Mouse (Mus musculus) G1E (cell line): ENCODE results near the gene Marf1. TPM values are rescaled to one million over a fixed set of nuclear protein-coding genes. Genes with fewer than 3 reads are reported as not detected.
A peak's percentile ranks its signal among the peaks of the same experiment; 100 is the strongest.
"Not testable (repeated sequence)": the region's sequence is repeated elsewhere in the genome, so short reads cannot be mapped to it uniquely, and the experiment has no call there.

Experiments
- ATAC-seq: 2 replicates; pipeline ENCODE4 v1.8.0; 2016; ENCODE audit warnings: mild to moderate bottlenecking; ENCODE audit not compliant: insufficient number of reproducible peaks, poor library complexity, low FRiP score, severe bottlenecking; ENCODE audit errors: extremely low read depth
- DNase-seq: peaks from one replicate; pipeline ENCODE4 v3.0.0; 2012; ENCODE audit warnings: low spot score
- H3K27me3 ChIP-seq: 2 replicates; pipeline ENCODE4 v1.6.1; 2012; ENCODE audit warnings: mild to moderate bottlenecking, low read length, inconsistent platforms; ENCODE audit not compliant: insufficient read depth
- H3K36me3 ChIP-seq: replicated peaks from 2 replicates; pipeline ENCODE3; 2012; ENCODE audit warnings: mild to moderate bottlenecking, inconsistent platforms
- H3K4me1 ChIP-seq: 2 replicates; pipeline ENCODE4 v1.6.1; 2012; ENCODE audit warnings: low read depth, low read length, inconsistent platforms, mixed read lengths; ENCODE audit not compliant: insufficient read depth
- H3K4me3 ChIP-seq: 2 replicates; pipeline ENCODE4 v1.5.1; 2012; ENCODE audit warnings: low read depth, mild to moderate bottlenecking, inconsistent platforms, low read length, moderate library complexity, mixed read lengths
- H3K9me3 ChIP-seq: replicated peaks from 2 replicates; pipeline ENCODE4 v1.6.1; 2012; ENCODE audit warnings: inconsistent platforms
- CTCF ChIP-seq: IDR thresholded peaks from 2 replicates; pipeline ENCODE4 v1.5.1; 2012; ENCODE audit warnings: low read depth, low read length, inconsistent platforms, mixed read lengths
- GATA1 ChIP-seq: IDR thresholded peaks from 2 replicates; pipeline ENCODE4 v1.6.1; 2012; ENCODE audit warnings: borderline replicate concordance, low read length, inconsistent platforms, mixed read lengths
- GATA2 ChIP-seq: IDR thresholded peaks from 2 replicates; pipeline ENCODE4 v1.6.1; 2012; ENCODE audit warnings: low read depth, low read length, inconsistent platforms, borderline replicate concordance
- POLR2AphosphoS5 ChIP-seq: IDR thresholded peaks from 2 replicates; pipeline ENCODE4 v1.6.1; 2012; ENCODE audit warnings: low read depth, low read length, inconsistent platforms; ENCODE audit not compliant: insufficient replicate concordance
- TAL1 ChIP-seq: conservative IDR thresholded peaks from 2 replicates; pipeline ENCODE4 v1.6.1; 2012; ENCODE audit warnings: low read depth, low read length, inconsistent platforms, mixed read lengths
- polyA plus RNA-seq: library from polyadenylated mRNA; stranded (reverse); fragments of >175 nt; gene quantifications from 2 replicates; pipeline ENCODE4 v1.2.3, GENCODE M21; 2012
- total RNA-seq, 2 experiments: library from RNA; stranded (forward) in 1 of 2; stranded (reverse) in 1 of 2; fragments of 200-1000 nt in 1 of 2; fragments of >200 nt in 1 of 2; fragmentation: Nextera tagmentation in 1 of 2; gene quantifications; 2 replicates each; pipeline ENCODE4 v1.2.3; 2014 to 2017

Marf1 gene
- total and polyA plus RNA-seq, 3 experiments: 3.3 to 75.4 (median 32.3) TPM

DNA sequence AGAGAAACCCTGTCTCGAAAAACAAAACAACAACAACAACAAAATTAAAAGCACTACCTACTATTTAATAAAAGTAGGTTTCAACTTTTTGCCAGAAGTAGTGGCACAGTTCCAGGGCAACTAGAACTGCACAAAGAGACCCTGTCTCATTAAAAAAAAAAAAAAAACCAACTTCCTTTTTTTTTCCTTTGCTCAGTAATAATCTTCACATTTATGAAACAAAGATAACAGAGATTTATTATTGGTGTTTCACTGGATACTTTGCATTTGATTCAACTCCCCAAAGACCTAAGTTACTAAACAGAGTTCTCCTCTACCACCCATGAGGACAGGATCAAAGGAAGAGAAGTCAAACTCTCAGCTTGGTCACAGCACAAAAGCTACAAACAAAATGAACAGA, 2.2 kb downstream of the Marf1 start:
- Histone ChIP-seq H3K4me3 (no peak overlapping the region), H3K9me3 (no peaks in the 10 kb centered on the region), H3K27me3 (no peaks in the 10 kb centered on the region), H3K36me3 (peaks cover 14% of the 10 kb centered on the region), H3K4me1 (peaks cover 62% of the 10 kb centered on the region)
- ATAC-seq: no peak
- TF ChIP-seq POLR2AphosphoS5: no peak
- TF ChIP-seq CTCF: no peak
- no peak for TF ChIP-seq GATA1
- no peak for TF ChIP-seq GATA2
- TF ChIP-seq TAL1: no peak
- no peak for DNase-seq

DNA sequence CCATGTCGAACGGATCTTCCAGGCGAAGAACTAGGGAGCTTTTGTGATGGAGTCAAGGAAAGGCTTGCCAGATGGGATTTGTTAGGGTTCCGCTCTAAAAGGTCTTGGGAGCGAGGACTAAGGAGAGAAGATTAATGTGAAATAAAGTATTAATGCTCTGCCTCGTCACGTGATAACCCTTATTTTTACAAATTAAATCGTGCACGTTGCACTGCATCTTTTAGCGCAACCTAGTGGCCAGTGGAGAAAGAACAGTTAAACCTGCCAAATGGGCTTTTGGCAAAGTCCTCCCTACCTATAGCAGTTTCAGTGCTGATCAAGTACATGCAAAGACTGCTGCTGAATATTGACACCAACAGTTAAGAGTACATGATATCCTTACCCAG, 3.4 kb downstream of the Marf1 start:
- no peak for ATAC-seq
- Histone ChIP-seq H3K4me3 (peak overlapping the region; percentile 89), H3K27me3 (no peaks in the 10 kb centered on the region), H3K36me3 (peaks cover 13% of the 10 kb centered on the region), H3K9me3 (no peaks in the 10 kb centered on the region), H3K4me1 (peaks cover 51% of the 10 kb centered on the region)
- DNase-seq: peak; percentile 33
- TF ChIP-seq GATA1 (no peak), CTCF (peak; percentile 85)

DNA sequence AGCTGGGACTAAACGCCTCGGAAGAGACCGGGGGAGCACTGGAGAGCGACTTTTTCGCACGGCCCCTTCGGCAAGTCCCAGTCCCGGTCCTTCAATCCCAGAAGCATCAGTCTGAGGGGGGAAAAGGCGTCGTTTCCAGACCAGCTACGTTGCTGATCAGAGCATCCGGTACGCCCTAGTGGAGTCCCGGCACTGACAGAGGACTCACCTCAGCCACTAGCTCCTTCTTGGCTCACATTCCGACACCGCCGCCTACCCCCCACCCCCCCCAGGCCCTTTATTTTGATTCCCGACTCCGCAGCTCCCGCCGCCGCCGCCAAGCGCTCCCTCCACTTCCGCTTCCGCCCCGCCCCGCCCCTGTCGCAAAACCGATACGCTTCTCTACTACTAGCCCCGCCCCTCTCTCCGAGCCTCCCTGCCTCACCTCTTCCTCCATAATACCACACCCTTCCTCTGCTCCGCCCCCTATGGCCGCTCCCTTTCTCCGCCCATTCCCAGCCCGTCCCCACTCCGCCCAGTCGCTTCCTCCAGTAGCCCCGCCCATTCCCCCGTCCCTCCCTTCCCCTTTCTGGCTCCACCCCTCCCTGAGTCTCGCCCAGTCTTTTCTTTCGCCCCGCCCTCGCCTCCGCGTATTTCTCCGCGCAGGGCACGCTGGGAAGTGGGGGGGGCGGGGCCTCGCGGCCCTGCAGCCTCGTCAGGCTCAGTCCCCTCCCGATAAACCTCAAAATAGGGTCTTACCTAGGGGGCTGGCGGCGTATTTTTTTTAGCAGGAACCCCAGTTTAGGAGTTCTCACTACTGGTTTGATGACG, 4.0 kb downstream of the Marf1 start:
- Histone ChIP-seq H3K27me3 (no peaks in the 10 kb centered on the region), H3K4me3 (peak overlapping the region; percentile 89), H3K9me3 (no peaks in the 10 kb centered on the region), H3K36me3 (peaks cover 17% of the 10 kb centered on the region), H3K4me1 (peaks cover 45% of the 10 kb centered on the region)
- DNase-seq (peak; percentile 91), ATAC-seq (peak; percentile 89)
- TF ChIP-seq POLR2AphosphoS5 (no peak), CTCF (no peak), TAL1 (no peak), GATA1 (no peak)

DNA sequence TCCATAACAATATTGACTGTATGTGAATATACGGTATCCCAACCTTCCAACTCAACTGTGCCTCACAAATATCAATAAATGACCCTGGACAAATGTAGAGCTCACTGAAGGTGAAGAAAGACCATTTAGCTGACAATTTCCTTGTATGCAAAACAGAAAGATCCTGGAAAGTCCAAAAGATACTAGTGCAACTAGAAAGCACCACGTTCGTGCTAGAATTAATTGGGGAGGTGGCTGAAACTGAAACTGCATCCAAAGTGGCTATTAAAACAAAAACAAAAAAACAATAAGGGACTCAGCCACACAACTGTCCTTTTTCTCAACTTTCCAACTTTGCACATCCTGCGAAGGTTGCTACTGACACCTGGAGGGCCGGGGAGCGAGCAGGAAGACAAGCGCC, 4.6 kb downstream of the Marf1 start:
- no peak for ATAC-seq
- Histone ChIP-seq H3K4me1 (peaks cover 39% of the 10 kb centered on the region), H3K27me3 (no peaks in the 10 kb centered on the region), H3K9me3 (no peaks in the 10 kb centered on the region), H3K36me3 (peaks cover 21% of the 10 kb centered on the region), H3K4me3 (peak overlapping the region; percentile 89)
- no peak for DNase-seq
- TF ChIP-seq GATA1 (no peak), GATA2 (no peak), POLR2AphosphoS5 (no peak)

DNA sequence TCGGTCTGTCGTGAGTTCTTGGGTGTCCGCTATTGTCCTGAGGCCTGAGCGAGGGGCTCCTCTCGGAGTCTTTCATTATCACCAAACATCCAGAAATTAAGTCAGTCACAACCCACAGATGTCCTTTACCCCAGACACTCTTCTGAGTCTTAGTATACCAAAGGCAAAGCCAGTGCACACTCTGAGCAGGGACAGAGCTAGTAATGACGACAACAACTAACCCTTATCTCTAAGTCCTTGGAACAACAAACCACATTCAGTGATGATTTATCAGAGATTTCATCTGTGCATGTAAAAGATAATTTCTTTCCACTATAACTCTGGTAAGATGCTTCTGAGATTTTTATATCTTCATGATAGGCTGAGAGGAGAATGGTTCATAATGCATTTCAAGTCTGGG, 6.8 kb downstream of the Marf1 start:
- no peak for DNase-seq
- TF ChIP-seq GATA1 (no peak), POLR2AphosphoS5 (no peak), CTCF (no peak), TAL1 (no peak), GATA2 (no peak)
- ATAC-seq: no peak

DNA sequence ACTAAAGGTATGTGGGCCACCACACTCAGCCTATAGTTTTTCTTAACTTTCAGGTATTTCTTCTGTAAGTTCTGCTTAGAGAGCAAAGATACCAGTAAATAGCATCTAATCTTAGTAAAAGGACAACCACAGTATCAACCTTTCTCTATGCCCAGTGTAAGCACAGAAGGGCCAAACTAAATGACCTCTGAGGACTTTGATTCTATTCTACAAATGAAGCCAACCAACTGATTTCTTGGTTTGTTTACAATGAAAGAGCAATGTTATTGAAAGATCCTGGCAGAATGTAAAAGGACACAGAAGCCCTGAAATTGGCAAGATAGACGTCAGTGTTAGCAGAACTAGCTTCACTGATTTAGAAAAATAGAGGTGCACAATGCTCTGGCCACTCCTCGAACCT, 7.5 kb downstream of the Marf1 start:
- peaks cover 24% of the 10 kb centered on the region for H3K4me1 ChIP-seq
- H3K9me3 ChIP-seq, ATAC-seq, H3K4me3 ChIP-seq, H3K27me3 ChIP-seq, DNase-seq: not testable (repeated sequence)
- peaks cover 48% of the 10 kb centered on the region for H3K36me3 ChIP-seq

More for the DNA sequence above, 6.8 kb downstream of the Marf1 start:
- Histone ChIP-seq H3K4me1 (peaks cover 25% of the 10 kb centered on the region), H3K36me3 (peaks cover 43% of the 10 kb centered on the region), H3K4me3 (no peak overlapping the region), H3K9me3 (no peaks in the 10 kb centered on the region), H3K27me3 (no peaks in the 10 kb centered on the region)

DNA sequence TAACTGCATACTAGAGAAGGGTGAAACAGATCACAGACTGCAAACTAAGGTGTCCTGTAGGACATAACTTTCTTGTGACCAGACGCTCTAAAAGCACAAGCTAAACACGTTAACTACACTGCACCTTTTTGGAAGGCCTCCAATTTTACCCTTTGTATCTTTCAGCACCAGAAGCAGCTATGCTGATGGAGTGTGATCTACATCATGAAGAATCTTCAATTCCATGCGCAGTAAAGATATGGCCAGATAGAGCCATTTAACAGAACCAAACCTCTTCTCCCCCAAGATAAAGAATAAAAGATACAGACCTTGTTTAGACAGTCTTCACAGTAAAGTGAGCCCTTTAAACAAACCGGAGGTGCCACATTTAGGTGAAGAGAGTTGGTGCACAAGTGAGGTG, 11.4 kb downstream of the Marf1 start:
- no peak for TF ChIP-seq CTCF
- TF ChIP-seq POLR2AphosphoS5: no peak
- no peak for TF ChIP-seq GATA2
- TF ChIP-seq GATA1: no peak
- no peak for TF ChIP-seq TAL1
- DNase-seq (no peak), ATAC-seq (no peak)
- H3K27me3 ChIP-seq: no peaks in the 10 kb centered on the region
- H3K36me3 ChIP-seq: peaks cover 77% of the 10 kb centered on the region
- no peak overlapping the region for H3K4me3 ChIP-seq
- peaks cover 5% of the 10 kb centered on the region for H3K4me1 ChIP-seq
- H3K9me3 ChIP-seq: no peaks in the 10 kb centered on the region
